In the genomic region with DNA sequence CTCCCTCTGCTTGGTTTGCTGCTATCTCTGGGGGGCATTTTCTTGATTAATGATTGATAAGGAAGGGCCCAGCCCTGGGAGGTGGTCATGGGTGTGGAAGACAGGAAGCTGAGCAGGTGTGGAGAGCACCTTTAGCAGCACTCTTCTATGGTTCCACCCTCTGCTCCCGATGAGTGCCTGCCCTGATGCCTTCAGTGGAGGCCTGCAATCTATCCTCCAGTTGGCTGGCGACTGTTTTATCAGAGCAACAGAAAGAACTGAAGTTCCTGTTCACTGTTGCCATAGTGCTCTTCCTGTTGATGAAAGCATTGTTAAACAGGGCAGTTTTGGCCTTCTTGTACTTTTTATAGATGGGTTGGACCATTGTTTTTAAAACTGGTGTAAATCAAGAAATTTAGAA, we compare ENCODE assay signal across 11 mouse cellular contexts. TPM values are rescaled to one million over a fixed set of nuclear protein-coding genes. Genes with fewer than 3 reads are reported as not detected.
A peak's percentile ranks its signal among the peaks of the same experiment; 100 is the strongest.
DNase-seq lines count a peak whose midpoint lies in the region; ATAC-seq and TF ChIP-seq lines count a peak whose summit lies in the region.
"Had no signal": no experiment of that assay in that cellular context is flagged by ENCODE, and none has a peak within 500 bp of the region (broad histone marks: within the 10 kb centered on the region; RNA-seq: fewer than 3 reads in every experiment).

No protein-coding gene starts in this region.

- no peaks in the 10 kb centered on the region for H3K36me3 ChIP-seq in kidney, embryonic 16.5 days (ENCODE audit: insufficient read depth, low read length)
- no peaks in the 10 kb centered on the region for H3K36me3 ChIP-seq in forebrain, postnatal 0 days (ENCODE audit: insufficient read depth)
- H3K36me3 ChIP-seq: hindbrain, embryonic 15.5 days had no signal

- no peak overlapping the region for H3K9ac ChIP-seq in kidney, embryonic 16.5 days (replicated peaks; ENCODE audit: low read length)
- no peak overlapping the region for H3K9ac ChIP-seq in forebrain, postnatal 0 days
- H3K9ac ChIP-seq: hindbrain, embryonic 15.5 days; lung, embryonic 14.5 days had no signal

- H3K4me2 ChIP-seq in kidney, embryonic 16.5 days (replicated peaks; ENCODE audit: low read depth, low read length), result no peak overlapping the region
- no peak overlapping the region for H3K4me2 ChIP-seq in forebrain, postnatal 0 days (ENCODE audit: low read depth)
- H3K4me2 ChIP-seq: hindbrain, embryonic 15.5 days; lung, embryonic 14.5 days had no signal

- 71% methylated on average over 2 of the region's 2 CpGs for WGBS in kidney, embryonic 16.5 days
- 87% methylated on average over 2 of the region's 2 CpGs for WGBS in forebrain, postnatal 0 days

- no peak for DNase-seq in kidney, adult 18-20 months
- no peak for DNase-seq in right cerebral cortex, postnatal 4 days
- DNase-seq in cerebellum, postnatal 14 days, result no peak
- no peak for DNase-seq in forebrain, postnatal 0 days
- DNase-seq: kidney, postnatal 25 days; lung, embryonic 14.5 days had no signal

- no peak overlapping the region for H3K27ac ChIP-seq in kidney, embryonic 16.5 days (ENCODE audit: low read length)
- no peak overlapping the region for H3K27ac ChIP-seq in forebrain, postnatal 0 days (ENCODE audit: low read depth, low read length)
- H3K27ac ChIP-seq: hindbrain, embryonic 15.5 days had no signal

- no peaks in the 10 kb centered on the region for H3K9me3 ChIP-seq in kidney, embryonic 16.5 days (ENCODE audit: low read length)
- no peaks in the 10 kb centered on the region for H3K9me3 ChIP-seq in forebrain, postnatal 0 days (ENCODE audit: low read length)
- H3K9me3 ChIP-seq: hindbrain, embryonic 15.5 days had no signal

- H3K4me3 ChIP-seq in kidney, embryonic 16.5 days (ENCODE audit: low read length), result no peak overlapping the region
- H3K4me3 ChIP-seq in forebrain, postnatal 0 days (ENCODE audit: low read depth, low read length), result no peak overlapping the region
- H3K4me3 ChIP-seq: hindbrain, embryonic 15.5 days had no signal

- ATAC-seq in kidney, embryonic 16.5 days (ENCODE audit: low FRiP score, low TSS enrichment), result 0 out of 2 replicates have a peak, but pooled peaks have one; percentile 49
- peak; percentile 81 for ATAC-seq in CD4-positive, CD25-positive, alpha-beta regulatory T cell, adult 4 months
- peak; percentile 77 for ATAC-seq in granulocyte monocyte progenitor cell, adult 5-6 weeks (replicated peaks; ENCODE audit: poor library complexity, severe bottlenecking)
- peak; percentile 78 for ATAC-seq in megakaryocyte, adult 5-6 weeks (ENCODE audit: poor library complexity, severe bottlenecking)
- no peak for ATAC-seq in forebrain, postnatal 0 days

- no peak for TF ChIP-seq CTCF in forebrain, postnatal 0 days (IDR thresholded peaks at IDR 0.05; ENCODE audit: low read depth)

- H3K4me1 ChIP-seq in kidney, embryonic 16.5 days (ENCODE audit: insufficient read depth, low read length), result peaks cover 8% of the 10 kb centered on the region; the same call in 1 of the 2 replicates
- no peaks in the 10 kb centered on the region for H3K4me1 ChIP-seq in forebrain, postnatal 0 days (ENCODE audit: insufficient read depth)
- H3K4me1 ChIP-seq: hindbrain, embryonic 15.5 days had no signal

- H3K27me3 ChIP-seq in kidney, embryonic 16.5 days (ENCODE audit: insufficient read depth, low read length), result no peaks in the 10 kb centered on the region
- H3K27me3 ChIP-seq in forebrain, postnatal 0 days (ENCODE audit: insufficient read depth, low read length), result no peaks in the 10 kb centered on the region
- H3K27me3 ChIP-seq: hindbrain, embryonic 15.5 days had no signal

RNA-seq across cellular contexts. Expression of gene Ssbp2, which starts 49.4 kb away (rescaled TPM):
- polyA plus RNA-seq in kidney, embryonic 16.5 days (2015; fragmentation: Nextera tagmentation; extraction: Ambion mirVana), result 130 and 138 TPM in 2 replicates
- 100 to 1,000 TPM; 196 to 205 TPM for polyA plus RNA-seq in CD4-positive, CD25-positive, alpha-beta regulatory T cell, adult 4 months (2017; shearing (Covaris generic))
- total RNA-seq in granulocyte monocyte progenitor cell, adult 5-6 weeks (2014; fragmentation: Nextera tagmentation), result 49.7 and 56.9 TPM in 2 replicates
- 23.1 and 26.5 TPM in 2 replicates for total RNA-seq in granulocyte monocyte progenitor cell, adult 5-6 weeks (2017)
- 44.8 and 48.9 TPM in 2 replicates for total RNA-seq in megakaryocyte, adult 5-6 weeks (2015)
- 30.6 and 34.8 TPM in 2 replicates for total RNA-seq in megakaryocyte, adult 5-6 weeks (2017)
- 167 and 234 TPM in 2 replicates for total RNA-seq in forebrain, postnatal 0 days (2014; rRNA removed)
- polyA plus RNA-seq in forebrain, postnatal 0 days (2015; fragmentation: Nextera tagmentation; extraction: Ambion mirVana), result 249 and 268 TPM in 2 replicates
